Mouse (Mus musculus): ENCODE measurements around the gene Fgb. TPM values are rescaled to one million over a fixed set of nuclear protein-coding genes. Genes with fewer than 3 reads are reported as not detected.
A peak's percentile ranks its signal among the peaks of the same experiment; 100 is the strongest.

Fgb gene
- polyA plus RNA-seq, 1 experiment from 2014 or later: not detected

DNA sequence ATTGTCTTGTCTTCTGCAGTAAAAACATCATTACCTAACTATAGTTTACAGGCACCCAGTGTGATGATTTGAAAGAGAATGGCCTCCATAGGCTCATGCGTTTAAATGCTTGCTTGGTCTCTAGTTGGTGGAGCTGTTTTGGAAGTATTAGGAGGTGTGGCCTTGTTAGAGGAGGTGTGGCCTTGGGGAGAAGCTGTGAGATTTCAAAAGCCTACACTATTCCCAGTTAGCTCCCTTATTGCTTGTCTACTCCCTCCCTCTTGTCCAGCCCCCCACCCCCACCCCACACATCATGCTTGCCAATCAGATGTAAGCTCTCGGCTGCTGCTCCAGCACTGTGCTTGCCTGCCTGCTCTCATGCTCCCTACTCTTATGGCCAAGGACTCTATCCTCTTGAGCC, 7.4 kb upstream of the Fgb start:
- H3K4me2 ChIP-seq (replicated peaks; ENCODE audit: low read depth, low read length): no peak overlapping the region
- 0 out of 2 replicates have a peak, but pooled peaks cover 2% of the 10 kb centered on the region for H3K4me1 ChIP-seq (replicated peaks; ENCODE audit: control insufficient read depth, insufficient read depth, low read length)
- ATAC-seq (ENCODE audit: low FRiP score) (no peak), DNase-seq (ENCODE audit: low spot score) (no peak)
- whole genome bisulfite sequencing: 93% methylated on average over 2 of the region's 2 CpGs
- H3K27ac ChIP-seq (ENCODE audit: low read depth, low read length): no peak overlapping the region
- peaks cover 7% of the 10 kb centered on the region; the same call in 1 of the 2 replicates for H3K36me3 ChIP-seq (ENCODE audit: control insufficient read depth, insufficient read depth, low read length)
- no peaks in the 10 kb centered on the region for H3K9me3 ChIP-seq (ENCODE audit: control insufficient read depth, low read length)
- H3K4me3 ChIP-seq (ENCODE audit: low read depth, low read length): no peak overlapping the region
- H3K27me3 ChIP-seq (ENCODE audit: control insufficient read depth, insufficient read depth, low read length): no peaks in the 10 kb centered on the region
- no peak overlapping the region for H3K9ac ChIP-seq (ENCODE audit: low read depth, low read length)

DNA sequence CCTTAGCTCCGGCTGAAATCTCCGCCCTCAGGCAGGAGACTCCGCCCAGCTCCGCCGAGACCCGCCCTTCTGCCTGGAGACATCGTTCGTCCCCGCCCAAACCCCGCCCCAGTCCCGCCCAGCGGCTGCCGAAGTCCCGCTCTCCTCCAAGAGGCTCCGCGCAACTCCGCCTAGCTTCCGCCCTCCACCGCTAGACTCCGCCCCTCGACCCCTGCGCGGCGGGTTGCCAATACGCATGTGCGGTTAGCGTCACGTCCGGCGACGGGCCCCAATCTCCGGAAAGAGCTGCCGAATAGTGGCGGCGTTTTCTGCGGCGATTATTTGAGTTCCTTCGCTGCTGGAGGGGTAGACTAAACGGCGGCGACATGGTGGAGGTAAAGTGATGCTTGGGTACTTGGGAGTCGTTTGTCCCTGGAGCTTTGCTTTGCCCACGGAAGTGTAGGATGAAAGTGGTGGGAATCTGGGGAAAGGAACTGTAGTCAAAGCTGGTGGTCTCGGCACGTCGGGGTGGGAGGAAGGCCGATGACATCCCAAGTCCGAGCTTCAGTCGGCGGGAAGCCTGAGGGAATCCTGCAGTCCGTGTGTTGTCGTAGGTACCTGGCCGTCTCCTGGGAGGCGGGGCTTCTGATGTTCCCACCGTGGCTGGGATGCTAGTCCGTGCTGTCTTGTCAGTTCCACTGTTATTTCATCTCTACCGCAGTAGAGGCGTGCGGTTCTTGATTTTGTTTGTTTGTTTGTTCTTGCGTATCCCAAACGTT, 5.8 kb upstream of the Fgb start, which contains the start of gene Plrg1:
Gene Plrg1, plus strand, starts transcription at position 242 of the 758 bp plus-strand sequence.
- Histone ChIP-seq H3K36me3 (ENCODE audit: control insufficient read depth, insufficient read depth, low read length) (0 out of 2 replicates have a peak, but pooled peaks cover under 1% of the 10 kb centered on the region), H3K9ac (ENCODE audit: low read depth, low read length) (peak within 1 kb of the TSS; percentile 80), H3K4me2 (replicated peaks; ENCODE audit: low read depth, low read length) (peak within 1 kb of the TSS; percentile 62), H3K4me1 (replicated peaks; ENCODE audit: control insufficient read depth, insufficient read depth, low read length) (0 out of 2 replicates have a peak, but pooled peaks cover 2% of the 10 kb centered on the region), H3K4me3 (ENCODE audit: low read depth, low read length) (peak within 1 kb of the TSS; percentile 59), H3K27me3 (ENCODE audit: control insufficient read depth, insufficient read depth, low read length) (no peaks in the 10 kb centered on the region), H3K27ac (ENCODE audit: low read depth, low read length) (peak within 1 kb of the TSS; percentile 30; the same call in 1 of the 2 replicates), H3K9me3 (ENCODE audit: control insufficient read depth, low read length) (no peaks in the 10 kb centered on the region)
- DNase-seq (ENCODE audit: low spot score): peak; percentile 99
- under 1% methylated on average over 60 of the region's 61 CpGs for WGBS
- ATAC-seq (ENCODE audit: low FRiP score): peak; percentile 99

DNA sequence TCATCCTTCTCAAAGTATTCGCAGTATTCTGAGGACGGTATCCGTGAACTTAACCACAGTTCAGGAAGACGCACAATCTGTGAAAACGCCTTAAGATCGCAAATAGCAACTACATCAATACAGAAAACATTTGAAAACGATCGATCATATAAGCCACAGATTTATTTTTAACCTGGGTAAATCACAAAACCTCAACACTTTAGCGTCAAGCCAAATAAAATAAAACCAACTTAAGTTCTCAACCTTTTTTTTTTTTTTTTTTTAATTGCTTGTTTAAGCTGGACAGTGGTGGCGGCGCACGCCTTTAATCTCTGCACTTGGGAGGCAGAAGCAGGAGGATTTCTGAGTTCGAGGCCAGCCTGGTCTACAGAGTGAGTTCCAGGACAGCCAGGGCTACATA, 5.1 kb upstream of the Fgb start:
- DNase-seq (ENCODE audit: low spot score): no peak
- 0 out of 2 replicates have a peak, but pooled peaks cover 2% of the 10 kb centered on the region for H3K4me1 ChIP-seq (replicated peaks; ENCODE audit: control insufficient read depth, insufficient read depth, low read length)
- H3K9ac ChIP-seq (ENCODE audit: low read depth, low read length): no peak overlapping the region
- peak overlapping the region; percentile 59 for H3K4me3 ChIP-seq (ENCODE audit: low read depth, low read length)
- H3K36me3 ChIP-seq (ENCODE audit: control insufficient read depth, insufficient read depth, low read length): no peaks in the 10 kb centered on the region
- no peaks in the 10 kb centered on the region for H3K27me3 ChIP-seq (ENCODE audit: control insufficient read depth, insufficient read depth, low read length)
- no peak overlapping the region for H3K27ac ChIP-seq (ENCODE audit: low read depth, low read length)
- no peaks in the 10 kb centered on the region for H3K9me3 ChIP-seq (ENCODE audit: control insufficient read depth, low read length)
- H3K4me2 ChIP-seq (replicated peaks; ENCODE audit: low read depth, low read length): peak overlapping the region; percentile 25; the same call in 1 of the 2 replicates
- ATAC-seq (ENCODE audit: low FRiP score): no peak
- 40% methylated on average over 13 of the region's 13 CpGs for WGBS

DNA sequence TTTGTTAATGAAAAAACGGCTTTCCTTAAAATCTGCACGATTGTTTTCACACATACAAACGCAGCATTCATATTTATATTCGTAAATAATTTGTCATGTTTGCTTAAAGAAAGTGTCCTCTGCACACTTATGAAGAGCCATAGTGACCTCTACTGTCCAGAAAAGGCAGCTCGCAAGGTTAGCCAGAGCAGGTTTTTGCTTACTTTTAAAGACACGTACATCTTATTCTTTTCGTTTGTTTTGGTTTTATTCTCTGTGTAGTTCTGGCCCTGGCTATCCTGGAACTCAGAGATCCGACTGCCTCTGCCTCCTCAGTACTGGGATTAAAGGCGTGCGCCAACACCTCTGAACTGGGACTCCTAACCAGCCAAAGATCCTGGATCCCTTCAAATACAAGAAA, 4.1 kb upstream of the Fgb start:
- DNase-seq (ENCODE audit: low spot score) (peak; percentile 54), ATAC-seq (ENCODE audit: low FRiP score) (no peak)
- 36% methylated on average over 10 of the region's 10 CpGs for WGBS
- H3K9me3 ChIP-seq (ENCODE audit: control insufficient read depth, low read length): no peaks in the 10 kb centered on the region
- H3K9ac ChIP-seq (ENCODE audit: low read depth, low read length): no peak overlapping the region
- 0 out of 2 replicates have a peak, but pooled peaks cover 2% of the 10 kb centered on the region for H3K4me1 ChIP-seq (replicated peaks; ENCODE audit: control insufficient read depth, insufficient read depth, low read length)
- no peaks in the 10 kb centered on the region for H3K36me3 ChIP-seq (ENCODE audit: control insufficient read depth, insufficient read depth, low read length)
- no peak overlapping the region for H3K4me3 ChIP-seq (ENCODE audit: low read depth, low read length)
- no peak overlapping the region for H3K4me2 ChIP-seq (replicated peaks; ENCODE audit: low read depth, low read length)
- H3K27me3 ChIP-seq (ENCODE audit: control insufficient read depth, insufficient read depth, low read length): no peaks in the 10 kb centered on the region
- H3K27ac ChIP-seq (ENCODE audit: low read depth, low read length): no peak overlapping the region

DNA sequence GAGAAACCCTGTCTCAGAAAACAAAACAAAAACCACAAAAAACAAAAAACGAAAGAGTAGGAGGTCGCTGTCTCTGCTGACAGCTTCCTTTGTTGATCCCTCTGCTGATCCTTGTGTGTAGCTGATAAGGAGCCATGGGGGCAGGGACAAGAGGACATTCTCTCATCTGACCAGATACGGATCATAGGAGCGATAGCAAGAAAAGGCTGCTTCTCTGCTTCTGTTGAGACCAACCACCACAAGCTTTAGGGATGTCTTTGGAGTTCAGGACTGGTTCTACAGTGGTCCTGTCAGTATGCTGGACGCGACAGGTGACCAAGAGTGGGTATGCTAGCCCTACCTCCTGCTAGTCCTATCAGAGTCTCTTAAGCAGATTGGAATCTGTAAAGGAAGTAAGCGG, 3.5 kb upstream of the Fgb start:
- H3K9me3 ChIP-seq (ENCODE audit: control insufficient read depth, low read length): no peaks in the 10 kb centered on the region
- no peak for DNase-seq (ENCODE audit: low spot score)
- WGBS: 84% methylated on average over 7 of the region's 7 CpGs

DNA sequence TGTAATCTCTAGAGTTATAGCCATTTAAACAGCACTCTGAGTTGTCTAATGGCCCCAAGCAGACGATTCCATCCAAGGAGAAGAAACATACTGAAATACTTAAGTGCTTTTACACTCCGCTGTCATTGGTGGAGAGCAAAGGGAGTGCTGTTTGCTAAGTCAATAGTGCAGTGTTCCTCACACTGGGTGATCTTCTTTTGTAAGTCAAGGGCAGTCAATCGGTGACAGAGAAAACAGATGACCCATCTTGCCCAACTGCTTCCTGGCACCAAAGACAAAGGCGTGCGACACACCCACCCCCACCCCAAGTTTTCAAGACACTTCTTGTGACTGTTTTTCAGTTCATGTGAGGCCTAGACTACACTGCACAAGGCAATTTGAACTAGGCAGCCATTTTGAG, 2.4 kb upstream of the Fgb start:
- WGBS: 88% methylated on average over 5 of the region's 5 CpGs
- H3K4me1 ChIP-seq (replicated peaks; ENCODE audit: control insufficient read depth, insufficient read depth, low read length): 0 out of 2 replicates have a peak, but pooled peaks cover 2% of the 10 kb centered on the region
- no peak overlapping the region for H3K4me2 ChIP-seq (replicated peaks; ENCODE audit: low read depth, low read length)
- no peaks in the 10 kb centered on the region for H3K9me3 ChIP-seq (ENCODE audit: control insufficient read depth, low read length)
- DNase-seq (ENCODE audit: low spot score) (no peak), ATAC-seq (ENCODE audit: low FRiP score) (no peak)
- H3K4me3 ChIP-seq (ENCODE audit: low read depth, low read length): no peak overlapping the region
- no peak overlapping the region for H3K27ac ChIP-seq (ENCODE audit: low read depth, low read length)
- H3K36me3 ChIP-seq (ENCODE audit: control insufficient read depth, insufficient read depth, low read length): no peaks in the 10 kb centered on the region
- H3K27me3 ChIP-seq (ENCODE audit: control insufficient read depth, insufficient read depth, low read length): no peaks in the 10 kb centered on the region
- no peak overlapping the region for H3K9ac ChIP-seq (ENCODE audit: low read depth, low read length)

More for the DNA sequence above, 3.5 kb upstream of the Fgb start:
- Histone ChIP-seq H3K27me3 (ENCODE audit: control insufficient read depth, insufficient read depth, low read length) (no peaks in the 10 kb centered on the region), H3K36me3 (ENCODE audit: control insufficient read depth, insufficient read depth, low read length) (no peaks in the 10 kb centered on the region), H3K4me3 (ENCODE audit: low read depth, low read length) (no peak overlapping the region), H3K9ac (ENCODE audit: low read depth, low read length) (no peak overlapping the region), H3K4me1 (replicated peaks; ENCODE audit: control insufficient read depth, insufficient read depth, low read length) (0 out of 2 replicates have a peak, but pooled peaks cover 2% of the 10 kb centered on the region), H3K4me2 (replicated peaks; ENCODE audit: low read depth, low read length) (no peak overlapping the region), H3K27ac (ENCODE audit: low read depth, low read length) (no peak overlapping the region)
- ATAC-seq (ENCODE audit: low FRiP score): no peak

DNA sequence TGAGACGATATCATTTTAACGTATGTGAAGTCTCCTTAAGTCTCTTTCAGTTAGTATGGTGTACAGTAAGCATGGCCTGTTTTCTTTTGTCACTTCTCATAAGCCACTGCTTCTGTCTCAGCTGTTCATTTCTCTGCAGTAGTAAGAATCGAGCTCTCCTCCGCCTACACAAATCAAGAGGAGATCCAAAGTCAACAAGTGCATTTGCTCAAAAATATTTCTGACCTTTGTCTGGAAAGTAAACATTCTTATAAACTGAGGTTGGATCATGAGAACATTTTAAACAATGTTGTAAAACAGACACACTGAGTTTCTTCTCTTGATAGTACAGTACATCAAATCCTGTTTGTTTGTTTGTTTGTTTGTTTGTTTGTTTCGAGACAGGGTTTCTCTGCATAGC, 998 bp upstream of the Fgb start:
- Histone ChIP-seq H3K36me3 (ENCODE audit: control insufficient read depth, insufficient read depth, low read length) (no peaks in the 10 kb centered on the region), H3K4me1 (replicated peaks; ENCODE audit: control insufficient read depth, insufficient read depth, low read length) (no peaks in the 10 kb centered on the region), H3K4me2 (replicated peaks; ENCODE audit: low read depth, low read length) (no peak overlapping the region), H3K27me3 (ENCODE audit: control insufficient read depth, insufficient read depth, low read length) (no peaks in the 10 kb centered on the region), H3K4me3 (ENCODE audit: low read depth, low read length) (no peak overlapping the region), H3K27ac (ENCODE audit: low read depth, low read length) (no peak overlapping the region), H3K9ac (ENCODE audit: low read depth, low read length) (no peak overlapping the region), H3K9me3 (ENCODE audit: control insufficient read depth, low read length) (no peaks in the 10 kb centered on the region)
- WGBS: 86% methylated on average over 5 of the region's 5 CpGs
- DNase-seq (ENCODE audit: low spot score): no peak
- ATAC-seq (ENCODE audit: low FRiP score): no peak

DNA sequence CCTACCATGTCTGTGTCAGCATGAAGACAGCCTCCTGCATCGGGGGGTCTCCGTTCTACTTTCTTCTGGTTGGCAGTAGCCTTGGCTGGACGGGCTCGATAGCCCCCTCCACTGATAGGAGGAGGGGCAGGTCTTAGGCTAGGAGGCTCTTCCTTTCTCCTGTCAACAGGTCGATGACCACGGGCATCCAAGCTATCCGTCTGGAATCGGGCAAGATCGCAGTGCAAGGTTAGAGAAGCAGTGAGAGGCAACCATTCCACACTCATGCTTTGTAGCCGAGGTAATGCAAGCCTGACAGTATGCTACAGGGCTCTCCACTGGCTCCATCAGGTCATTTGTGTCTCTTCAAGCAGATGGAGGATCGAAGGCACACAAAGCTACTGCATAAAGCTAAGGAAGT, 3.0 kb downstream of the Fgb start:
- no peak overlapping the region for H3K4me3 ChIP-seq (ENCODE audit: low read depth, low read length)
- H3K27ac ChIP-seq (ENCODE audit: low read depth, low read length): no peak overlapping the region
- H3K36me3 ChIP-seq (ENCODE audit: control insufficient read depth, insufficient read depth, low read length): no peaks in the 10 kb centered on the region
- no peak overlapping the region for H3K9ac ChIP-seq (ENCODE audit: low read depth, low read length)
- H3K9me3 ChIP-seq (ENCODE audit: control insufficient read depth, low read length): no peaks in the 10 kb centered on the region
- DNase-seq (ENCODE audit: low spot score) (no peak), ATAC-seq (ENCODE audit: low FRiP score) (no peak)
- no peak overlapping the region for H3K4me2 ChIP-seq (replicated peaks; ENCODE audit: low read depth, low read length)
- 84% methylated on average over 11 of the region's 11 CpGs for WGBS
- H3K27me3 ChIP-seq (ENCODE audit: control insufficient read depth, insufficient read depth, low read length): no peaks in the 10 kb centered on the region
- H3K4me1 ChIP-seq (replicated peaks; ENCODE audit: control insufficient read depth, insufficient read depth, low read length): no peaks in the 10 kb centered on the region

DNA sequence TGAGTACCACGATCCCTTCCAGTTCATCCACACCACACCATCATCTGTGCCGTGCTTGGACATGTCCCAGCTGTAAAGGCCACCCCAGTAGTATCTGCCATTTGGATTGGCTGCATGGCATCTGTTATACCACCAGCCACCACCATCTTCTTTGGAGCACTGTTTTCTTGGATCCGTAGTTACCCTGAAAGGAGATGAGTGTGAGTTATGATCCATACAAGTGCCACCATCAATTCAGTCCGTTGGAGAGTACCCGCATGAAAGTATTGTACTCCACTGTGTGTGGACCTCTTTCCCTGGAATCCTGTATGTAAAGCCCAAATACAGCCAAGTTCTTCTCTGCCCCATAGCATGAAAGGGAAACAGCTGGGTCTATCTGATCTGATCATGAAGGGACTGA, 7.2 kb downstream of the Fgb start:
- Histone ChIP-seq H3K4me1 (replicated peaks; ENCODE audit: control insufficient read depth, insufficient read depth, low read length) (no peaks in the 10 kb centered on the region), H3K27me3 (ENCODE audit: control insufficient read depth, insufficient read depth, low read length) (no peaks in the 10 kb centered on the region)
- 88% methylated on average over 5 of the region's 5 CpGs for WGBS

More for the DNA sequence above, 7.2 kb downstream of the Fgb start:
- no peaks in the 10 kb centered on the region for H3K9me3 ChIP-seq (ENCODE audit: control insufficient read depth, low read length)
- H3K27ac ChIP-seq (ENCODE audit: low read depth, low read length): no peak overlapping the region
- ATAC-seq (ENCODE audit: low FRiP score) (no peak), DNase-seq (ENCODE audit: low spot score) (no peak)
- H3K36me3 ChIP-seq (ENCODE audit: control insufficient read depth, insufficient read depth, low read length): no peaks in the 10 kb centered on the region
- H3K4me2 ChIP-seq (replicated peaks; ENCODE audit: low read depth, low read length): no peak overlapping the region
- no peak overlapping the region for H3K9ac ChIP-seq (ENCODE audit: low read depth, low read length)
- no peak overlapping the region for H3K4me3 ChIP-seq (ENCODE audit: low read depth, low read length)
